Mouse (Mus musculus) kidney, adult 8-10 months (tissue): ENCODE measurements around the gene Htt.

Source experiments
- DNase-seq, 2 experiments: peaks; one replicate each; pipeline ENCODE4 v3.0.0; 2022

The Htt gene

DNA sequence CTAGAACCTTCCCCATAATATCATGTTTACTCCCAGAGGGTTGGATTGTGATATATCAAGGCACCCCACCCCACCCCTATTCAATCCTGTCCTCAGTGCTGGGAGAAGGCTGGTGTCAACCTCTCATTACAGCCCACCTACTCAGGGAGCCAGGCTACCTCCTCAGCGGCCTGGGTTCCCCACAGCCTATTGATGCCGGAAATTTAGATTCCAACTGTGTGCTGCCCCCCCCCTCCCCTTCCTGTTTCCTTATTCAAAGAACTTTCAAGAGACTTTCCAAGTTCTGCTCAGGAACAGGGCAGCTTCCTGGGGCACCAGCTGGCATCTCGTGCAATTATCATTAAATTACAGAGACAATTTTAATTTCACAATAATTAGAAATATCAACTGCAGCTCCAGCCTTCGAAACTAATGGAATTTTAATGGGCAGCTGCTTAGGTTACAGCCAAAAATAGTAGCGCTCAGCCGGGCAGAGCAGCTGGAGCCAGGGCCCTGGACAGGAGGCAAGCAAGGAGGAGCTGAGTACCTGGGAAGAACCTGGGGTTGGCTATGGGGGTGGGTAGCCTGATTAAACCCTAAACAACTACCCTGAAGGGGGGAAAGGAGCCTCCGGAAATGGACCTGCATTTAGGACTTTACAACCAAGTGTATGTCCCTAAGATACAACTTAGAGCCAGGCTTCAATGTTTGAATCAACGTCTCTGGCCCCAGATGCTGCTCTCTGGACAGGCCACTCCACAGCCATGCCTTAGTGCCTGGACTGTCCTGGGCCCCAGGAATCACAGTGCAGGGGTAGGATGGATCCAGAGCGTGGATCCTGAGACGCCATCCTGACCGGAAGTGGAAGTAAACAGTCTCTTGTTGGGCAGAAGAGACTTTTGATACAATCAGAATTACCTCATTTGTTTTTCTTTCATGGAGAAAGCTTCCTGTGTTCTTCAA lies 170.2 kb downstream of the Htt start:
- DNase-seq: no peak

- no peak for DNase-seq
These were observed 170.9 kb downstream of the Htt start for GRCm38 (mm10) chr5:34932458-34932806.

DNA sequence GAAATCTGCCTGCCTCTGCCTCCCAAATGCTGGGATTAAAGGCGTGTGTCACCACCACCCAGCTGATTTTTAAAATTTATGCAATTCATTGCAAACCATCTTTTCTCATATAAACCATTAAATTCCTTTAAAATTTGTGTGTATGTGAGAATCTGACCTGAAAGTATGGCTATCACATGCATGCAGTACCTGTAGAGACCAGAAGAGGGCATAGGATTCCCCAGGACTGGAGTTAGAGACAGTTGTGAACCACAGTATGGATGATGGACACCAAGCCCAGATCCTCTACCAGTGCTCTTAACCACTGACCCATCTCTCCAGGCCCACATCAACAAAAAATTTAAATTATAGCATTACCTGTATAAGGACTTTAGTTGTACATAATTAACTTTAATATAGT lies 171.9 kb downstream of the Htt start:
- DNase-seq: no peak

GRCm38 (mm10) chr5:34941710-34942470 lies 180.3 kb downstream of the Htt start:
- no peak for DNase-seq

GRCm38 (mm10) chr5:34943428-34943827 lies 181.9 kb downstream of the Htt start:
- DNase-seq: no peak

GRCm38 (mm10) chr5:34948861-34949760 lies 187.6 kb downstream of the Htt start, which contains the start of gene Rgs12:
Rgs12 (plus strand) TSS chr5:34949445.
- DNase-seq: peak; percentile 84 to 86

GRCm38 (mm10) chr5:34949769-34950211 lies 188.2 kb downstream of the Htt start:
- DNase-seq: peak in 1 of 2 experiments; percentile 17

- no peak for DNase-seq
These were observed 189.1 kb downstream of the Htt start for GRCm38 (mm10) chr5:34950486-34951160.

DNA sequence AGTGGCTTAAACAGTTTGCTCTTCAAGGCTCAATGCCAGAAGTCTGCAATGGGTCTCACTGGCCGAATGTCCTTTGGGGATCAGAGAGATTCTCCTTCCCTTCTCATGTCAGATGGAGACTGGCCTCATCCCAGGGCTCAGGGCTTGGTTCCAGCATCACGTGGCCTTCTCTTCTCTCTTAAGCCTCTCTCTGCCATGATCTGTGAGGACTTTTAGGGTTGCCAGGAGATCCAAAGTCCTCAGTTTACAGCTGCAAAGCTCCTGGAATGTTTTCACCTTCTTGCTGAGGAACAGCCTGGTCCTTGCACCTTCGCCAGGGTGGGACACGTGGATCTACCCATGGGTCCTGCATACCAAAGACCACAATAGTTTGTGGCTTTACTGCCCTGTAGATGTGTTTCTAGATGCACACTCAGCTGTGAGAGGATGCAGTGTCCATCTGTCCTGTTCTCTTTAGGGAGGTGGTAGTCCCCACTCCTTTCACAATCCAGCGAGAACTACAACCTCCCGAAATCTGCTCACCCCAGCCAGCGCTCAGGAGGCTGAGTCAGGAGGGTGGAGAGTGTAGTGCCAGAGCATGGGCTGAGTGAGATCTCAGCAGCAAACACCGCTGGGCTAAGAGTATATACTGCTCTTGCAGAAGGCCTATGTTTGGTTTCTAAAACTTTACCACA lies 189.8 kb downstream of the Htt start:
- peak; percentile 50 to 61 for DNase-seq

DNA sequence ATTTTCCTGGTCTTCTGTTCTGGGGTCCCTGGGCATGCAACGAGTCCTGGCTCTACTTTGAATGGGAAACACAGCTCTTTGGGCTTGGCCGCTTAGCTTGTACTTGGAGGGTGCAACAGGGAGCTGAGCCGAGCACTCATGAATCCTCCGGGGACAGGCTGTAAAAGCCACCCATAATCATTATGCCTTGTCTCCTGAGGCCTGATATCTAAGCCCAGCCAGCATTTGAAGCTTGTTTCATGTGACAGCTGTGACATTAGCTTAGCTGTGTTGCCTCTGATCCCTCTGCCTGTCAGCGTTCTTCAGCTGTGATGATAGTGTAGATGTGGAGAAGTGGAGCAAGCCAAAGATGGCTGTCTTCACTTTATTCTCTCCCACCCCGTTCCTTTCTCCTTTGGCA lies 193.0 kb downstream of the Htt start:
- DNase-seq: no peak

GRCm38 (mm10) chr5:34955630-34956029 lies 194.1 kb downstream of the Htt start:
- no peak for DNase-seq

- DNase-seq: no peak
These were observed 194.6 kb downstream of the Htt start for GRCm38 (mm10) chr5:34956151-34956550.

DNA sequence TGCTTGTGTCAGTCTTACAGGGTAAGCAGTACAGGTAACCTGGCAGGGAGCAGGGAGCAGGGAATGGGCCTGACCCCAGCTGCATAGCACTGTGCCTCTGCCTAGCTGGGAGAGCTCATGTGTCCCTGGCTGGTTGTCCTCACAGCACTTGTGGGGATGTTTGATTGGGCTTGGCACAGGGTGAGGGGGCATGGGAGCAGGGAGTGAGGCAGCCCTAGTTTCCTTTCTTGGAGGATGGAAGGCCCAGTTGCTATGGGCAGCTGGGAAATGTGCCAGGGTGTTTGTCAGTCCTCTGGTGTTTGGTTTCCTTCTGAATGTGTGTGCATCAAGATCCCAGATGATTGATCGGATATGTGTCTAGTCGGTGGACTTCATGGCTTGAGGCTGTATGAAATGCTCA lies 195.5 kb downstream of the Htt start:
- no peak for DNase-seq

DNA sequence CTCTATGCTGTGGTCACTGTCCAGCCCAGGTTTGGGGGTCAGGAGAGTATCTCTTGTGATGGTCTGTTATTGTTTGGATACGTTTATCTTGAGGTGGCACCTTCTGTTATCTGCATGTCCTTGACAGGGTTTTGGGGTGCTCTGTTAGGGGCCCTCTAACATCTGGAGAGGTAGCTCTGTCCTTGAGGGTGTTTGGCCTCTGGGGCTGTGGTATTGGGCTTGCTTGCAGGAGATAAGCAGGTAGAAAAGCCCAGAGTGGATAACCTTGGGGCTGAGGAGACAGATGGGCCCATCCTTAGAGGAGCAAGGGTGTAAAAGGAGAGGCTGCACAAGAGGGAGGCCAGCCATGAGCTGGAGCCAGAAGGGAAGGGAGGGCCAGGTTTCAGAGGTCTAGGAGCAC lies 198.5 kb downstream of the Htt start:
- no peak for DNase-seq
